Mouse (Mus musculus) testis, postnatal 14 days (tissue): ENCODE data around the gene Psap.

ENCODE experiments used
- DNase-seq: peaks from one replicate; pipeline ENCODE4 v3.0.0; 2021; ENCODE audit warnings: low spot score

Psap gene

DNA sequence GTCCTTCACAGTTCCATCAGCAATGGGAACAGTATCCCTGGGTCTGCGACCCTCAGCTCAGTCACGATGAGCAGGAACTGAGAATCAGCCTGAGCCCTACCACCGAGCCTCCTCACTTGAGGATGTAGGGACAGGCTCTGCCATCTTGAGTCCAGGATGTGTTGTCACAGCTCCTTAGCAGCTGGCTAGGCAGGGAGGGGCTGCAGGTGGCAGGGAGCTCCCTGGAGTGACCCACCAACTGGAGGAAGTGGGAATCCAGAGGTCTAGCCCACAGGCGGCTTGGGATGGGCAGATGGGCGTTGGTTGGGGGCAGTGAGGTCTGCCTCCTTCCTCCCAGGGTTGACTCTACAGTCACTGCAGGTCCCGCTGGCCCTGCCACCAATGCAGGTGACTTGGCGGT, 14.1 kb upstream of the Psap start:
- no peak for DNase-seq

GRCm38 (mm10) chr10:60265252-60265651, 12.2 kb upstream of the Psap start:
- peak; percentile 63 for DNase-seq

GRCm38 (mm10) chr10:60266842-60267401, 10.5 kb upstream of the Psap start:
- no peak for DNase-seq

DNA sequence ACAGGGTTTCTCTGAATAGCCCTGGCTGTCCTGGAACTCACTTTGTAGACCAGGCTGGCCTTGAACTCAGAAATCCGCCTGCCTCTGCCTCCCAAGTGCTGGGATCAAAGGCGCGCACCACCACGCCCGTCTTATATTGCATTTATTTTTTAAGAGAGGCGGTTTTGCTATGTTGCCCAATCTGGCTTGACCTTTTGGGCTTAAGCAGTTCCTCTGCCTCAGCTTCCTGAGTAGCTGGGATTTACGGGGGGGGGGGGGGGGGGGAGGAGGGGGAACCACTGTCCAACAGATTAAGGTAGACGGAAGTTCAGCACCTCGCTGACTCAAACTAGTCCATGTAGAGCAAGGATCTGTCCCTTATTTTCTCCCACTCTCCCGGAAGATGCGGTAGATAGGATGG, 8.7 kb upstream of the Psap start:
- DNase-seq, result no peak

DNA sequence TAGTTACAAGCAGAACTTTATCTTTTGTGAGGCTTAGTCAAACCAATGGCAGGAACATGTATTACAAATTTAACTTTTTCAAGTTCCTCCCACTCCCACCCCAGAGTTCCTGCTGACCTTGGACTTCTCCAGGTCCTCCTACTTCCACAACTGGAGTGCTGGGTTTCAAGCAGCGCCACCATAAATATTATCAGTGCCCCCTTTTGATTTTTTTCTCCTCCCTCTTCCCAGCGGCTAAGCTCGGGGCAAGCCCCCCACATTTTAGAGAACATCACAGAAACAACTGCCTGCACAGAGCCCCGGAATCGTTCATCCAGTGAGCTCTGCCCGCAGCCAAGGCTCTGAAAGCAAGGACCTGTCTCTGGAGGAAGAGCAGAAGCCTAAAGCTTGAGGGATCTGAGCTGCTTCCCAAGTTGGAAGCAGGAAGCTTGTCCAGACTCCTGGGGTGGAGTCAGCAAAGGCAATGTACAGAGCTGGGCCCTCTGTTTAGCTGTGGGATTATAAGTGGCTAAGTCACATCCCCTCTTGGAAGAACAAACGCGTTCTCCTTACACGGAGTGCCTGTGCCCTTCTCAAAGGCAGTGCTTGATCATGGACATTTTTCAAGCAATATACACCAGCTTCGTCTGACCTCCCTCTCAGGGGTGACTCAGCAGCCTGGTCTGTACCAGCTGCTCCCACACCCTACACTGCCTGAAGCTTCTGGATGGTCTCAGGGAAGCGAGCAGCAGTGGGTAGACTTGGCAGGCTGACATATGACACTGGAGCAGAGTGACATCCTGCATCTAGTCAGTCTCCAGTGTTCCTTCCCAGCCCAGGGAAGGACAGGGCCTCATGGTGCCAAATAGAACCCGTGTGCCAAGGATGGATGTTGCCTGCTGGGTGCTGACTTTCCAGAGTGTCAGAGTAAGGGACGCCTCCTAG, 8.0 kb upstream of the Psap start:
- no peak for DNase-seq

- DNase-seq, result no peak
Observed at GRCm38 (mm10) chr10:60271015-60271414, 6.4 kb upstream of the Psap start.

- DNase-seq, result no peak
Observed at GRCm38 (mm10) chr10:60272241-60272640, 5.2 kb upstream of the Psap start.

GRCm38 (mm10) chr10:60273382-60273781, 4.0 kb upstream of the Psap start:
- DNase-seq, result no peak

- no peak for DNase-seq
Observed at GRCm38 (mm10) chr10:60278006-60278399, 576 bp downstream of the Psap start.

GRCm38 (mm10) chr10:60278786-60279185, 1.4 kb downstream of the Psap start:
- no peak for DNase-seq

DNA sequence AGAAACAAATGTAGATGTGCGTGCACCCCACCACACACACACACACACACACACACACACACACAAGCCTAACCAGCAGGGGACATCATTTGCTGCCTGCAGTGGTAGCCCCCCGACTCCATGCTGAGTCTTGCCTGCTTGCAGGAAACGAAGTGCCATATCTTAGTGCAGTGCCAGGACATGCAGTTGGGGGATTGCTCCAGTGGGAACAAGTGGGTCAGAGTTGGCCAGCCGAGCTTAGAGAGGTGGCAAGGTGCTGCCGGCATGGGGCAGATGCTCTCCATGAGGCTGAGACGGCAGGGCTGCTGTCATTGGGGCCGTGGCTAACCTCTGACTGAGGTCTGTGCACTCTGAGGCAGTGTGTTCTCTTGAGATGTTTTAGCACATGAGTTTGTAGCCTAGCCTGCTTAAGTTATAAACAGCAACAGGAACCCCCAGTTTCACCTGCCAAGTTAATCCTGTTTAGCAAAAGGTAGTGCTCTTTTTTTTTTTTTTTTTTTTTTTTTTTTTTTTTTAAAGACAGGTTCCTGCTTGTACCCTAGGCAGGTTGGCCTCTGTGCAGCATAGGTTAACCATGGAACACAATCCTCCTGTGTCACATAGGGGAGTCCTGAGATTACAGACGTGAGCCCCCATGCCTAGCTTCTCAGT, 2.0 kb downstream of the Psap start:
- DNase-seq, result no peak

- no peak for DNase-seq
Observed at GRCm38 (mm10) chr10:60279941-60280301, 2.5 kb downstream of the Psap start.

GRCm38 (mm10) chr10:60280353-60280752, 2.9 kb downstream of the Psap start:
- DNase-seq, result no peak

GRCm38 (mm10) chr10:60281571-60282050, 4.2 kb downstream of the Psap start:
- DNase-seq, result no peak

DNA sequence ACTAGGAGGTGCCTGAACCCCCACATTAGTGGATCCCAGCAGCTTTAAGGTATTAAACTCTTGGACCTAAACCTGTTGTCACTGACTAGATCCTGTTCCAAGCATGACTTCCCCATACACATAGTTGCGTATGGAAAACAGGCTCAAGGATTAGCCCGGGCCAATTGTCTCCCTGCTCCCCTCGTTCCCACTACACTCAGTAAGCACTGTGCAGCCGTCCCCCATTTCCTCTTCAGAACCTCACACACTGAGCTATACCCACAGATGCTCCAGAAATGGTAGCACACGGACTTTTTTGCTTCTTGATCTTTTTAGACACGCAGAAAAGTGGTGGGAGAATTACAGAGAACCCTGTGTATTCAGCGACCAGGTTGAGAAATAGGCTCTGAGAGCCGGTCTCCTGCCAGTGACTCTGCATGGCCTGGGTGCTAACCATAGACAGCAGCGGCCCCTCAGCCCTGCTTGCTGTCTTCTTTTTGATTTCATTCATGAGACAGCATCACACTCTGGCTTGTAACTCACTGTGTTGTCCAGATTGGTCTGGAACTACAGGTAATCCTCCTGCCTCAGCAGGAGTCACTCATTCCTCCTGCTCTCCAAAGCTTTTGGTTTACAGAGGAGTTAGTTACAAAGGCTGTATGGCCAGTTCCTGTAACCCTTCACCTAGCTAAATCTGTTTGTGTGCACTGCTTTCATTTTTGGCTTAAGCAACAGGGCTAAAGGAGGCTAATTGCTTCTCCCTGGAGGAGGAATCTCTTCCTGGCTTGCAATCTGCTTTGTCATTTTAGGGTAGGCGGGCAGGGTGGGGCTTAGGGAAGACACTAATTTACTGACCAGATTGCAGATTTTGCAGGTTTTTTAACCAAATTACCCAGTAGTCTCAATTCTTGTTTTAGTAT, 4.9 kb downstream of the Psap start:
- no peak for DNase-seq

- no peak for DNase-seq
Observed at GRCm38 (mm10) chr10:60284248-60284647, 6.8 kb downstream of the Psap start.

GRCm38 (mm10) chr10:60284676-60285111, 7.3 kb downstream of the Psap start:
- DNase-seq, result no peak

DNA sequence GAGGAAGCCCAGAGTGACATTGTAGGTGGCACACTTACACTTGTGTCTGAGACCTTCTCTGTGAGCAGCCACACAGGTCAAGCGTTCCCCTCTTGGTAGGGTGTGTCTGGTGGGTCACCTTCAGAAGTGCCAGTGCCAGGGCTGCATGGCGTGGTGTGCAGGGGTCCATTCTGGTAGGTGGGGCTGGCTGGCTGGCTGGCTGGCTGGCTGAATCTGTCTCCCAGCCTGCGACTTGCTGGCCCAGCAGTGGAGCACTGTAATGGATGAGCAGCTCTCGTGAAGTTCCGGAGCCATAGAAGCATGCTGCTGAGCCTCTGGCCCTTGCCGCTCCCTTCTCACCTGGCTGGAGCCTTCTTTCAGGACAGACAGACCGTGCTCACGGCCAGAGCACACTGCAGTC, 7.8 kb downstream of the Psap start:
- DNase-seq, result no peak

DNA sequence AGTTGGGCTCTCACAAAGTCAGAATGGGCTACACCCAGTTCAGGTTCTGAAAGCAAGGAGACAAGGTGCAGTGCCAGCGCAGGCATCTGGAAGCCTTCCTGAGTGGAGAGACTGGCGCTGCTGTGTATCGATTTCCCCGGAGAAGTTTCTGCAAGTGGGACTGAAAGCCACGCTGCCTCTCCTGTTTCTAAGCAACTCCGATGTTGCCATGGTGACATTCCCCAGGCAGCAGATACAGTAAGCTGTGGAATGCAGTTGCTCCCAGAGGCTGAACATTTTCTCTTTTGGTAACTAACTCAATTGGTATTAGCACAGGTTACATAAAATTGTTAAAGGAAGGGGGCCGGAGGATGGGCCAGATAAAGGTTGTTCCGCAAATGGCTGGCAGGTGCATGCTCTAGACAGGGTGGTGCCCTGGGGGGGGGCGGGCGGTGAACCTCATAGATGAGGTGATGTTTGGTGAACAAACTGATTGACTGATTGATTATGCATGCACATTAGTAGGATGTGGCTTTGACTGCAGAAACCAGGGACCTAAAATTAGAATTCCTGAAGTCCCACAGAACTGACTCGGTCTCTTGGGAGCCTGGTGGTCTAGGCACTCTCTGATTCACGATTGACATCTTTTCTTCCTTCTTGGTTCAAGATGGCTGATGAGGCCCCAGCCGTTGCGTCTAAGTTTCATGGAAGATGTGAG, 8.4 kb downstream of the Psap start:
- no peak for DNase-seq

GRCm38 (mm10) chr10:60286546-60286945, 9.1 kb downstream of the Psap start:
- no peak for DNase-seq

- no peak for DNase-seq
Observed at GRCm38 (mm10) chr10:60287161-60287560, 9.7 kb downstream of the Psap start.
